Mouse (Mus musculus): ENCODE data around the gene Gmds.

Gene Gmds

DNA sequence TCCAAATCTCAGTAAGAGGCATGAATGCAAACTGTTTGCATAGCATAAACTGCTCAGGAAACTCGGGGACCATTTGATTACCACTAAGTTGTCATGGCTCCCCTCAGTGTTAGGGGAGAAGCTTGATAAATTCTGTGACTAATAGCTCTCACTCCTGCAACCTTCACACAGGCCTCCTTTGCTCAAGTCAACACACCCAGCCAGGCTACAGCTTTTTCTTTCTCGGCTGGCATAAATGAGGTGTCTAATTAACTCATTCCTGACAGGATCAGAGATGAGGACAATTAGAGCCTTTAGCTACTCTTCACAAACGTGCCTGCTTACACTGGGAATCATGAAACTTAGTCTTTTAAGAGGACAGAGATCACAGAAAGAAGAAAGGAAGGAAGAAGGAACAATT lies 70.3 kb downstream of the Gmds start:
- in situ Hi-C loops (cut with MboI, MseI): no loop called here

DNA sequence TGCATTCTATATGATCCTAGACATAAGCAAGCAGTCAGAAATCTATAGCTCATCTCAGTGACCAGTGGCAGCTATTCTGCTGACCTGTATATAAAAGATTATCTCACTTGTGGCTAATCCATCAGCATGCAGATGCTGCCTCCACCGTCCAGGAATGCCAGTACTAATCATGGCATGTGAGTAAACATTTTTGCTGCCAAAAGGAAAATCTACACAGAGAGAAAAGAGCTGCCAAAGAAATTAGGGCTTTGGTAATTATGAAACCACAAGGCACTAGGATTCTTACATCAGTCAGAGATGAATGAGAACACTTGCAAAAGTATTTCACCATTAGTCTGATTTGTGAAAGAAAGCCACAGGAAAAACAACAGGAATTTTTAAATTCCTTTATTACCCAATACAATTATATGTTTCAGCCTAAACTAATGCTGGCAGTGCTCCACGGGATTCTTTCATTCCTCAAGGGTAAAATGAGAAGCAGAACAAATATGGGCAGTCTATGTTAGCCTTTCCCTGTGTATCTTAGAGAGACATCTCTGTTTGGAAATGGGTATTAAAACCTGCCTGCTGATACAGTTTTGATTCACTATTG lies 71.3 kb downstream of the Gmds start:
- in situ Hi-C loops (cut with MboI, MseI): no loop called here

DNA sequence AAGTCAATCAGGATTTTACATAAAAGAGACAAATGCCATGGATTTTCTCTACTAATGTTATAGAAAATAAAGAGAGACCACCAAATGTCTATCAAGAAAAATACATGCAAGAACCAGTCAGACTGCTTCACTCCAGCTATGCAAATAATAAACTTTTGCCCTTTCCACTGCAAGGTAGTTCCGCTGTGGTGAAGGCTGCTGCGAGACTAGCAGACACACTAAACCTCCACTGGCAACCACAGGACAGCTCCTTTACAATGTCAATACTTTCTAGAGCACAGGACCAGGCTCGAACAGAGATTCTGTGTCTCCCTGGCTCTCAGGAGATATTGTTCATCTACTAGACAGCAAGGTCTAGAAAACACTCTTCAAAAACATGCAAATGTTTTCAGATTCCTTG lies 71.8 kb downstream of the Gmds start:
- in situ Hi-C loops (cut with MboI, MseI): no loop called here

DNA sequence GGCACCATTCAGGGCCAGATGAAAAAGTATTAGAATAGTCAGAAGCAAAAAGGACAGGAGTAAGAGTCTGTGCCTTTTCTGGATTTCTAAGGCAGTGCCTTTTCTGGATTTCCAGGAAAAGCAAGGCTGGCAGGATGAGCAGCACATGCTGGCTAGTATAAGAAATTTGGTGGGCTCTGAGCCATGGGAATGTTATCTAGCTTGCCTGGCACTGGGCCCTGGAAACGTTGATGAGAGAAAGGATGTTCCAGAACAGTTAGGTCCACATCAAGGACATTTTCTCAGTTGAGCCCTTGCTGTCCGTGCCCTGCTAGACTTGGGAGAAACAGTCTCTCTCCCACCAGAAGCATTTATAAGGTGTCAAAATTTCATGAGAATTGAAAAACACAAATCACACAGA lies 82.4 kb downstream of the Gmds start:
- in situ Hi-C loops (cut with MboI, MseI): no loop called here

DNA sequence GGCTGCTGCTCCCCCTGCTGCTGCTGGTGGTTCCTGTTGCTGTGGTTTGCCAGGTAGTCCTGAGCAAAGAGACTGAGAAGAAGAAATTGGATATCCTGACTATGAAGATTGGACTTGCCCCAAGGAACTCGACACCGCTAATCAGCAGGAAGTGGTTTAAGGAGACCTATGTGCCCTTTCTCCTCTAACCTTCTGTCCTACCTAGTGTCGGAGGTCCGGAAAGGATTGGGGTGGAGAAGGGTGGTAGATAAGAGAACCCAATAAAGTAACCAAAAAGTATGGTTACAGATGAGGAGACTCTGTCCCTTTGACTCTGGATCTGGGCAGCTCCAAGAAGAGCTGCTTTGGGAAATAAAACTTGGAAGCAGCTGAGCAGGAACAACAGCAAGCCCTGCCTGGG lies 86.3 kb downstream of the Gmds start:
- in situ Hi-C loops (cut with MboI, MseI): no loop called here

DNA sequence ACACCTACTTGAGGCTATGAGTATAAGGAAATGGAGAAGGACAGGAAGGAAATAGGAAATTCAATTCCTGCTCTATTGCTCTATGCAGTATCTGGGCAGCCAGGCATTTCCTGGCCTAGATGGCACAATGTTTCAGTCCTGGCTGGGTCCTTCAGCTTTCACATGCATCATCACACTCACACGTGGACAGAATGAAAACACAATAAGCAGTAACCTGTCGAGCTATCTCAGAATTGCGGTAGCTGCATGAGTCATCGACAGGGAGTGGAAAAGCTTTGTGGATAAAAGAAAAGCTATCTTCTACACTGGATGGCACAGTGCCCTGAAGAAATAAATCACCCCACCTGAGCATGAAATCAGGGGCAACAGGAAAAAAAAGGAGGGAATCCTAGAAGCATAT lies 96.3 kb downstream of the Gmds start:
- in situ Hi-C loops (cut with MboI, MseI): no loop called here

DNA sequence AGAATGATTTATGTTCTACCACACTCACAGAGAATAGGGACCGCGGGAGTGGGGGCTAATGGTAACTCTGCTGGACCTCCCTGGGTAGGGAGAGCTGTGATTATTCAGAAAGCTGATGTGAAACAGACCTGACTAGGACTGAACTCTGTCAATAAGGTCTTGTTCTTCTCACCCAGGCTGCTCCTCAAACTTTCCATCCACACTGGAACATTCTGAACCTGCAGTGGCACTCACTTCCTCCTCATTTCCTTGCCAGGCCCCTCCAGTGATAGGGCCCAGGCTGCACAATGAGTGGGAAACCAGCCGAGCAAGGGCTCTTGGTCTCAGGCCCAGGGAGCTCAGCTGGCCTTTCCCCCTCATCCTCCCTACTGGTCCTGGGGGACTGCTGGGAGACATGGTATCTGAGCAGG lies 102.3 kb downstream of the Gmds start:
- in situ Hi-C loops (cut with MboI, MseI): loop anchor here (5.0 kb wide), 1 partner anchor 46 kb away; no protein-coding TSS in a partner anchor

DNA sequence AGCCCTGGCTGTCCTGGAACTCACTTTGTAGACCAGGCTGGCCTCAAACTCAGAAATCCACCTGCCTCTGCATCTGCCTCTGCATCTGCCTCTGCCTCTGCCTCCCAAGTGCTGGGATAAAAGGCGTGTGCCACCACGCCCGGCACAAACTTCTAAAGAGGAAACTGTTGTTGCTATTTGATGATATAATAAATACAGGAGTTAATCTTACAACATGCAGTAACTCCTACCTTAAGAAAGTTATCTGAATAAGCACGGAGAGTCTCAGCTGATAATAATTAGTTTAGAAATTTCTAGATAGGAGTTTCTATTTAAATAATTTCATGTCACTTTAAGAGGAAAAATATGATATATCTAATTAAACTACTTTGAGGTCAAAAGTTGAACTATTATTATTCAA lies 103.5 kb downstream of the Gmds start:
- in situ Hi-C loops (cut with MboI, MseI): loop anchor here (5.0 kb wide), 1 partner anchor 47 kb away; no protein-coding TSS in a partner anchor

DNA sequence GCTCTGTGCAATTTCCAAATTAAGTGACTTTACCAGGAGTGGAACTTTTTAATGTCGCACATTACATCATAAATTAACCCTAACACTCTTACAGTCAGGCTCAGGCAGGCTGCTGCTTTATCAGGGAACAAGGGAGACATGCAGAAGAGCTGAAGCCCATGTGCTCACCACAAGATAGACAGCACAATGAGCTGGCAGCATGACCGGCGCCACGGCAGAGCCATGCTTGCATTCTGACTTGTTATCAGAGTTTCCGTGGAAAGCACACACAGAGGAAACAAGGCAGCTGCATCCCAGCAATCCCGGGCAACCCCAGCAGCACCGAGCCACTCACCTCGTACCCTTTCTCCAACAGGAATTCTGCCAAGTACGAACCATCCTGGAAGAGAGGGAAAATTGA lies 104.5 kb downstream of the Gmds start:
- in situ Hi-C loops (cut with MboI, MseI): no loop called here

DNA sequence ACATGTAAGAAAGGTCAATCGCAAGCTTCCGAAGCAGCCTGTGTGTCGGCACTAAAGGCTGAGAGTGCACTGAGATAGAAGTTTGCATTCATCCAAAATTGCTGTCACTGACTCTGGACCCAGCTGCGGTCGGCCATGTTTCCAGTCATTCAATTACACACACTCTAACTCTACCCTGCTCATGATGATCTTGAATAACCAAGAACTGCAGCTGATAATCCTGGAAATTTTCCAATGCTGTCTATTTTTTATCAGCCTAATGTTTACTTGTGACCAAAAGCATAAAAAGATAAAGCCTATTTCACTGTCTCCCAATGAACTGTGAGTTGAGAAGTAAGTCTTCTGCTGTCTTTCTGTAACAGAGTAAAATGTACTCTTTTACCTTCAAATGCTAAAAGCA lies 106.1 kb downstream of the Gmds start:
- in situ Hi-C loops (cut with MboI, MseI): no loop called here

DNA sequence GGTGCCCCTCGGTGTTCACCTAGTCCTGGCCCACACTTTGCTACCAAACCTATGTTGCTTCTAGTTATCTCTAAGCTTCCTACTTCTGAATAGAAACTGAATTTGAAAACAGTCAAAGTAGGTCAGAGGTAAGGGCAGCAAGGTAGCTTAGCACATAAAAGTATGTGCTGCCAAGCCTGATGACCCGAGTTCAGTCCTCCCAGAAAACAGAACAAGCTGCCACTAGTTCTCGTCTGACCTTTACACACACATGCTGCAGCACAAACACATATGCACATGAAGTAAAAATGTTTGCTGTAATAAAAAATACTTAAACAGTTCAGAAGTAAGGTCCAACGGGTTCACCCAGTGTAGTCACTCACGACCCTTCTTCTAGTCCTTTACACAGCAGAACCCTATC lies 106.6 kb downstream of the Gmds start:
- in situ Hi-C loops (cut with MboI, MseI): no loop called here

DNA sequence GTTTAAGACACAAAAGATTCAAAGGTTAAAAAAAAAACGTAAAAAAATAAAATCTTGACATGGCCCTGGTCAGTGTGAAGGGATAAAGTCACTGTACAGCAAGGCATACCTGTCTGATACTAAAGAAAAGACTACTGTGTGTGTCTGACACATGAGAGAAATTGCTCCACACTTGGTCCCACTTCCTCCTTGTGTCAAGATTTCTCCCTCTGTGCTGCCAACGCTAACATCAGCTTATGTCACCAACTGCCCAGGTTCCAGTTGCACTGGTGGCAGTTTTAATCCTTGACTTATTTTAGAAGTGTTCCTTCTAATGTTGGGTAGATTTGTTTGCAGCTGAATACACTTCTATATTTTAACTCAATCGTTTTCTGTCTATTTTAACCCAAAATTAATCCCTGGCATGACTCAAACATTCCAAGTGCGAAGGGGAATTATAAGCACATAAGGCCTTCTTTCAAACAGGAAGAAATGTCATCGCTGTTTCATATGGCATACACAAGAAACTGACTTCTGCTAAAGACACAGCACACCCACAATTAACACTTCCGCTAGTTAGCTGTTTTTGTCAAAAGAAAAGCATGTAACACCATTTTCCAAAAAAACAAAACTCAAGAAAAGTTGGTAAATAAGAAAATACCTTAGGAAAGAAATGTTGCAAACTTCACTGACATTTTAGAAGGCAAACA lies 110.5 kb downstream of the Gmds start:
- in situ Hi-C loops (cut with MboI, MseI): no loop called here

DNA sequence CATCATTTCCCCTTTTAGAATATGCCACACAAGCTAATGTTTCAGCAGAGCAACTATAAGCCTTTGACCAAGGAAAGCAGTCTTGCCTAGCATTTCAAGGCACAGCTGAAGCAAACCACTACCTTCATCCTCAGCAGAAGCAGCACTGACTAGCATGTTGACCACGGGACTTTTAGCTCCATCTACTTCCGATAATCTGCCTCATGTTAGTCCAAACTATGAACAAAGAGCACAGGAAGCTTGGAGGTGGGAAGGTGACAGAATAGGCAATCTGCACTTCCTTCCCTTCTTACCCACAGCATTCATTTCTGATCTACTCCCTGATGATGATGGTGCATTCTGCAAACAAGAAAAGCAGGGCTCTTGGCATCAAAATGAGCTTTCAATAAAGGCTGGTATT lies 120.9 kb downstream of the Gmds start:
- in situ Hi-C loops (cut with MboI, MseI): loop anchor here (5.0 kb wide), 1 partner anchor 415 kb away; no protein-coding TSS in a partner anchor

DNA sequence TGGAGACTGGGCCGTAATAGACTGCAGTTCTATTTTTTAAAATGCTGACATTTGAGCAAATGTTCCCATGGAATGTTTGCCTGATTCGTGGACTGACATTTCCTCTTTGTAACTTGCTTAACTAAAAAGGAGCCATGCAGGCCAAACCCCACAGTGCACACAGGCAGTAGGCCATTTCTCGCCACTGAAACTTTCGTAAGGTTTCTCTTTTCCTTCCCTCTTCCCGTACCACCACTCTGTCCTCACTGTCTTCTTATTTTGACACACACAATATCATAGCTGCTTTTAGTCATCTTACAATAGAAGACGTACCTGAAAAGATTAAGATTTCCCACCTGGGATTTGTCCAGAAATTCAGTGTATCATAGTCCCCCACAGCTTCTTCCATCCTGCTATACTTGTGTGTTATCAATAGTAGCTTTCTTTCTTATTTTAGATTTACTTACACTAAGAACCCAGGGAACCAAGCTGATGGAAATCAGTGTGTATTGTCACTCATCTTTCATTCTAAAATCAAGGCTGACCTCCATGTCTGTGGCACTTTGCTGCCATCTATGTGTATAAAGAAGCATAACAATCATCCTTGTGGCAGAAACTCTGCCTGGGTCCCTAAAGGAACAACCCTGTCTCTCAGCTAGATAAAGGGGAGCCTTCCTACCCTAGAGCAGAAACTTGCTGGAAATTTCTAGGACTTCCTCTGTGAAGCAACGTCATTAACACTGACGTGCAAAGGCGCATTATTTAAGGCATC lies 124.7 kb downstream of the Gmds start:
- in situ Hi-C loops (cut with MboI, MseI): no loop called here

DNA sequence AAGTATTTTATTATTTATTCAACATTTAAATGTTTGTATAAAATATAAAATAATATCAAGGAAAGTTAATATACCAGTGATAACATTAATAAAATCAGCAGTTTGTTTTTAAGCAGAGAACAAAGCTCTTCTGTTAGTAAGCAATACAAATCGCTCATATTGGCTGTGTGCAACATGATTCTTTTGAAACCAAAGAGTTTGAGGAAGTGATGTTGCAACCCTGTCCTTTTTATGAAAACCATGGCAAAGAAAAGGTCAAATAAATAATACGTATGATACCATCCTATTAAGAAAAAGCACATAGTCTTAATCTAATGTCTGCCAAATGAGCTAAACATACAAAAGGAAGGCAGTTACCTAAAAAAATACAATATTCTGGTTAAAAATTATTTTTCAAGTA lies 126.4 kb downstream of the Gmds start:
- in situ Hi-C loops (cut with MboI, MseI): no loop called here

DNA sequence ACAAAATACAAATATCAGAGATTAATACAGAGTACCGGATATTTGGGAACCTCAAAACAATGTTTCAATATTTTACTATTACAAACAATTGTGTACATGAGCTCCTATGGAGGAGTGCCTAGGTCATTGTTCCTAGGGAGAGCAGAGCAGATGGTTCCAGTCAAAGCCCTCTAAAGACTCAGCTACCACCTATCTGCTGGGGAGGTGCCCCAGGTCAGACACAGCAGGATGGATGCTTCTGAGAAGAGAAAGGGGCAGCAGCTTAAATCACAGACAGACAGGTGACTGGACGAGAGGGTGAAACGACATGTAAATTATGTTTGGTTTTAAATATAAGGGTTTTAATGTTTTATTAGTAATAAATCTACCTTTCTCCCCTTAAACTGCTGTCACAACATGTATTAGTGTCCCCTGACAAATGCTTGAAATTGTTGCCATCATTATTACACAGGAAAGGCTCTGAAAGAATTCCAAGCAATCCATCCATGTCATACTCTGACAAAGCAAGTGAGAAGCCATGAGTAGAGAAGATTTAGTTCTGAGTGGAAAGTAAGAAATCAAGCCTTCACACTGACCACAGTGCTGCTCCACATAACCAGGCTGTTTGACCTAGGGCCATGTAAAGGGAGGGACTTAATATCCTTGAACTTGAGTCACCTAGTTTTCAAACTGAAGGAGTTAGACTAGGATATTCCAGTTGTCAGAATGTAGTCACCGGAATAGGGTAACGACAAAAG lies 131.2 kb downstream of the Gmds start:
- in situ Hi-C loops (cut with MboI, MseI): no loop called here

DNA sequence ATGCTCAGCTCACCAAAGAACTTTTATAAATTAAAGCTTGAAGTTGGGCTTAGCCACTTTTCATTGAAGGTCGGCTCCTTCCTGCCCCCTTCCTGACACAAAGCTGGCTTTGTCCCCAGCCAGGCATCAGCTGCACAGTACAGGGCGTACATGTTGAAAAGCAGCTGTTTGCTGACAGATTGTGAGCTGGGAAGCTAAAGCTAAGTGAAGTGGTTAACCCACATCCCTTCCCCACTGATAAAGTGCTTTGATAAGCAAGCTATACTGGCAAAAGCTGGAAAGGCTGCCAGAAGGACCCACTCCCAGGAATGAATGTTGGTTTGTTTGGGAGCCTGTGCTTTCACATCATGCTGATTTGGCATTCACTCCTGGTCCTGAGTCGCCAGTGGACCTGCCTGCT lies 158.6 kb downstream of the Gmds start:
- in situ Hi-C loops (cut with MboI, MseI): no loop called here

DNA sequence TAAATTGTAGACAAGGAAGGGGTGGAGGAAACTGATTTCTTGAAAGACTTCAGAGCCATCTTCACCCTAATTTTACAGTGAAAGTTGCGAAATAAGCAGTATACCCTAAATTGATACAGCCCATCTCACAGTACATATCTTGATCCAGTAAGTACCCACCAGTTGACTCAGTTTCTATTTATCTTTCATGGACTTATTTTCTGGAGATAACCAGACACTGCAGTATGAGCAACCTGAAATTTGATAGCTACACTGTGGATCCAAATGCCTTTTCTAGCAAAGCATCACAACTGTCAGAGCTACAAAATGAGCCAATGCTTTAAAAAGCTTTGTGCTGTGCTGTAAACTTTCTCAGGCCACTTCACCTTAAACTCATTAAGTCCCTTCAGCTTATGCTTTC lies 159.9 kb downstream of the Gmds start:
- in situ Hi-C loops (cut with MboI, MseI): no loop called here

DNA sequence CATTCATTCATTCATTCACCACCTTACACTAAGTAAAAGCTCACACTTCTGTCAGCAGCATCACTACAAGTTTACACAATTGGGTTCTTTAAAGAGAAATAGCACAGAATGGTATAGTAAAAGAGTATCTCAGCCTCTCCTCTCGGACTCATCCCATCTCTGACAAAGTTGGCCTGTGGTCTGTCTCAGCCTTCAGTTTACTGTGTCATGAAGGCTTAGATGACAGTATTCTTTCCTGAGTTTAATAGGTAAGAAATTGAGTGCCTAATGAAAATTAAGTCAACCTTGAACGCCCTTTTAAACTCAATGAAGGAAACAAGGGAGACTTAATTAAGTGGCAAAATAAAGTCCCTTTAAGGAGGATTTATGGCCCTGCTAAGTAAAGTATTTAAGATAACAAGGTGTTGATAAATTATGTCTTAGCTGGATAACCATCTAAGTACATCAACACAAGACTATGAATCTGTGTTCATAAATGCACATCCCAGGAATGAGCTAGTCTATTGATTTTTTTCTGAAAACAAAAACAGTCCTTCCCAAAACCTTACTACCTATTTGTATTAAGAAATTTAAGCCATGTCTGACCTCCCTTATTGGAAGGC lies 160.6 kb downstream of the Gmds start:
- in situ Hi-C loops (cut with MboI, MseI): no loop called here

DNA sequence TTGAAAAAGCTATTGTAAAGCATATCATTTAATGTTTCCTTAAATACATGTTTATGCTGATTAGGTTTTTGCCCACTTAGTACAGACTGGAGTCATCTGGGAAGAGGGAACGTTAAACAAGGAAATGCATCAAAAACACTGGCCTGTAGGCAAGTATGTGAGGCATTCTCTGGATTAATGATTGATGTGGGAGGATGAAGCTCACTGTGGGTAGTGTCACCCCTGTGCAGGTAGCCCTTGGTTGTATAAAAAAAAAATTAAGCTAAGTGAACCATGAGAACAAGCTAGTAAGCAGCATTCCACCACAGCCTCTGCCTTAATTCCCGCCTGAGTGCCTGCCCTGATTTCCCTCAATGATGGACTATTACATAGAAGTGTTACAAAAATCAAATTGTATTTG lies 163.5 kb downstream of the Gmds start:
- in situ Hi-C loops (cut with MboI, MseI): no loop called here

DNA sequence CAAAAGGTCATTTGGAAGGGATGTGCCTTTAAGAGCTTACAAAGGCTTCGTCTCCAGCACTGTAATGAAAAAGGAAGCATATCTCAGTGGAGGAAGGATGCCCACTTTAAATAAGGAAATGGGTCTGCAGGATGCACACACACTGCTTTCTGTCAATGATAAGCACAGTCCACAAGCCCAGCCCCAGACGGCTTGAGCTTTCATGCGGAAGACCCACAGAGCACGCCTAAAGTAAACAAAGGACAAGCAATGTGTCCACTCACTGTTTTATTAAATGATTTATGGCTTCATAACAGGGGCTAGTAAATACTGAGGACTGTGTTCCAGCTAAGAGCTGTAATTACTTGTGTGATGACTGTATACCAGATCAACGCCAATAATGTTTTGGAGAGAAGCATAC lies 169.4 kb downstream of the Gmds start:
- in situ Hi-C loops (cut with MboI, MseI): no loop called here

DNA sequence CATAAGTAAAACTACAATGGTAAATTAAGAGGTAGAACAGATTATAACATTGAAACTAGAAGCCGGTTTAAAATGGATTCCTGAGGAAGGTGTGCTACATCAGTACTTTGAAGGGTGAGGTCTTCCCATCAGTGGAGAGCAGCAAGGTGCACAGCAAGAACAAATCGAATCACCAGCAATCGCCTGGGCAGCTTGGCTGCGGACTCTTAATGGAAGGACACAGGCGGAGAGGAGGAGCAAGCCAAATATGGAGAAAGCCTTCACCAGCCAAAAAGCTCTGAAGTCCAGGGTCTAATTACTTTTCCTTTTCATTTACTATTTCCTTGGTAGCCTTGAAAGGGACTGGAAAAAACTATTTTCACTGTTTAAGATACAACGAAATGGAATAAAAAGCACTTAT lies 170.7 kb downstream of the Gmds start:
- in situ Hi-C loops (cut with MboI, MseI): no loop called here
